Mouse (Mus musculus): Measurements from ENCODE around the gene Rabgef1.

DNA sequence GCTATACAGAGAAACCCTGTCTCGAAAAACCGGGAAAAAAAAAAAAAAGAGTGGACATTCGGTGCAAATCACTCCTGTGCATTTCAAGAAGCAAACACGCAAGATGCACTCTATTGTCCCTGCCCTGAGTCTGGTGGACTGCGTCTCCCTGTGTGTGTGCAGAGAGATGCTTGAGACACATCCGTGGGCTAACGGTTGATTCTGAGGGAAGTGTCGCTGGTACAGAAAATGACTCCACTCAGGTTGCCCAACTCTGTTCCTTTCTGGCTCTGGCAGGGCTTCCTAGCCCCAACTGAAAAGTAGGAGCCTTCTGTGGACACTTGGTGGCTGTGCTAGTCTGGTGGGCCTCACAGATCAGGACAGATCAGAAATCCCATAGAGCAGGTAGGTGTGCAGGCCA lies 64.7 kb downstream of the Rabgef1 start:
- TF ChIP-seq CTCF (IDR thresholded peaks at IDR 0.05; ENCODE audit: borderline replicate concordance, insufficient read depth, low read depth, low read length) (no peak), POLR2A (IDR thresholded peaks at IDR 0.05; ENCODE audit: borderline replicate concordance, insufficient read depth, low read length) (no peak)

All from cerebellum, adult 2 months (tissue).